Mouse (Mus musculus) ovary, adult 10 weeks (tissue): ENCODE results near the gene Fhl1. TPM values are rescaled to one million over a fixed set of nuclear protein-coding genes. Genes with fewer than 3 reads are reported as not detected.

Experiments used
- polyA plus RNA-seq: library from polyadenylated mRNA; stranded (reverse); fragments of 350-450 nt; fragmentation: Illumina TruSeq; extraction: RNeasy Lipid Tissue Mini Kit (QIAGEN cat#74804); gene quantifications from one replicate; pipeline ENCODE4 v1.2.3, GENCODE M21; 2014

The Fhl1 gene
- 199 TPM for polyA plus RNA-seq

GRCm38 (mm10) chrX:56731306-56732201, at the start of gene Fhl1:
Gene Fhl1 (plus strand): TSS chrX:56731787.

GRCm38 (mm10) chrX:56821765-56822603, 90.4 kb downstream of the Fhl1 start, which contains the start of gene Map7d3:
Gene Map7d3 (minus strand): TSS chrX:56822326.

Other genes with a start within 250 kb of the Fhl1 start
- gene Gm10477, start 207.0 kb upstream of the Fhl1 start, polyA plus RNA-seq = not detected
- gene Gm648, start 182.2 kb upstream of the Fhl1 start, polyA plus RNA-seq = not detected
- 126 TPM for gene Mmgt1, start 133.7 kb upstream of the Fhl1 start, polyA plus RNA-seq
- gene Slc9a6, start 122.0 kb upstream of the Fhl1 start, polyA plus RNA-seq = 53.0 TPM
- gene Map7d3, start 90.5 kb downstream of the Fhl1 start, polyA plus RNA-seq = 8.7 TPM
- 1.2 TPM for gene Adgrg4, start 138.4 kb downstream of the Fhl1 start, polyA plus RNA-seq